In genomic region chr3:106817676-106818075, GRCm38 (mm10) we compare ENCODE assay signal across 15 mouse cellular contexts. TPM values are rescaled to one million over a fixed set of nuclear protein-coding genes. Genes with fewer than 3 reads are reported as not detected.
"Had no signal": no experiment of that assay in that cellular context is flagged by ENCODE, and none has a peak within 500 bp of the region (broad histone marks: within the 10 kb centered on the region; RNA-seq: fewer than 3 reads in every experiment).

No protein-coding gene starts in this region.

- ATAC-seq: midbrain, embryonic 16.5 days had no signal

- DNase-seq: lung, adult 18-20 months; lung, embryonic 14.5 days; lung, postnatal 10 days; lung, postnatal 4 days; midbrain, embryonic 14.5 days; retina, postnatal 1 day; right cerebral cortex, adult 18-20 months; right cerebral cortex, postnatal 25 days; right cerebral cortex, postnatal 4 days; thymus, adult 18-20 months; thymus, postnatal 14 days; thymus, postnatal 36 days had no signal

RNA-seq across cellular contexts. Expression of gene Olfr266, which starts 8.4 kb away (rescaled TPM):
- total RNA-seq: megakaryocyte, adult 5-6 weeks; megakaryocyte-erythroid progenitor cell, adult 5-6 weeks had no signal
